Mouse (Mus musculus) liver, embryonic 14.5 days (tissue): ENCODE measurements around the gene Nop53. TPM values are rescaled to one million over a fixed set of nuclear protein-coding genes. Genes with fewer than 3 reads are reported as not detected.
A peak's percentile ranks its signal among the peaks of the same experiment; 100 is the strongest.

Experiments
- ATAC-seq: fragments of 200-750 bp; cut with Nextera tagmentation; 2 replicates; pipeline ENCODE4 v1.8.0; 2017; ENCODE audit warnings: moderate number of reproducible peaks, mild to moderate bottlenecking, moderate library complexity; ENCODE audit not compliant: insufficient read depth
- DNase-seq, 3 experiments: peaks; one replicate each; pipeline ENCODE4 v3.0.0-alpha.2; 2012 to 2013; ENCODE audit warnings: low read depth in 3 of 3, low spot score in 3 of 3
- H3K27ac ChIP-seq: fragments of 300-500 bp; sonication (generic); 2 replicates; pipeline ENCODE4 v1.5.1; 2014; ENCODE audit warnings: moderate library complexity, mild to moderate bottlenecking, control low read depth, inconsistent platforms
- H3K27me3 ChIP-seq: fragments of 300-500 bp; sonication (generic); 2 replicates; pipeline ENCODE4 v1.6.1; 2014; ENCODE audit warnings: mild to moderate bottlenecking, low read length, moderate library complexity; ENCODE audit not compliant: control insufficient read depth, insufficient read depth
- H3K36me3 ChIP-seq: fragments of 300-500 bp; sonication (generic); replicated peaks from 2 replicates; pipeline ENCODE4 v1.6.1; 2014; ENCODE audit warnings: low read depth; ENCODE audit not compliant: control insufficient read depth, insufficient read depth
- H3K4me1 ChIP-seq, 2 experiments: fragments of 200-500 bp in 1 of 2; fragments of 300-500 bp in 1 of 2; sonication (generic) in 1 of 2; replicated peaks; 2 replicates each; pipeline ENCODE4 v1.6.1; 2012 to 2014; ENCODE audit warnings: antibody characterized with exemption in 1 of 2, inconsistent platforms in 1 of 2, low read length in 1 of 2; ENCODE audit not compliant: control insufficient read depth in 2 of 2, insufficient read depth in 2 of 2
- H3K4me2 ChIP-seq: fragments of 300-500 bp; sonication (generic); 2 replicates; pipeline ENCODE4 v1.6.1; 2014; ENCODE audit warnings: low read depth, mild to moderate bottlenecking, control low read depth, moderate library complexity
- H3K4me3 ChIP-seq, 2 experiments: fragments of 200-500 bp in 1 of 2; fragments of 300-500 bp in 1 of 2; sonication (generic) in 1 of 2; 2 replicates each; pipeline ENCODE4 v1.5.1; 2012 to 2014; ENCODE audit warnings: low read depth in 2 of 2, low read length in 2 of 2, mild to moderate bottlenecking in 2 of 2, control low read depth in 1 of 2, inconsistent platforms in 1 of 2, moderate library complexity in 1 of 2; ENCODE audit not compliant: insufficient read depth in 1 of 2
- H3K9ac ChIP-seq: fragments of 300-500 bp; sonication (generic); replicated peaks from 2 replicates; pipeline ENCODE4 v1.6.1; 2014; ENCODE audit warnings: mild to moderate bottlenecking, control low read depth, moderate library complexity
- H3K9me3 ChIP-seq: fragments of 300-500 bp; sonication (generic); 2 replicates; pipeline ENCODE4 v1.6.1; 2016; ENCODE audit warnings: low read length, mixed read lengths; ENCODE audit not compliant: control insufficient read depth
- CTCF ChIP-seq: IDR thresholded peaks from 2 replicates; pipeline ENCODE4 v1.5.1; 2016; ENCODE audit warnings: antibody characterized with exemption, low read depth, control low read depth
- EP300 ChIP-seq: IDR thresholded peaks from 2 replicates; pipeline ENCODE4 v1.6.1; 2016; ENCODE audit warnings: antibody characterized with exemption, low read depth
- WGBS: fragments of 180-500 bp; shearing (Covaris S2); extraction: QIAGEN DNeasy Blood & Tissue Kit; methylation state at CpG from one replicate; pipeline ENCODE4 v1.1.7; 2014; ENCODE audit not compliant: insufficient replicate concordance; 5-methylcytosine and 5-hydroxymethylcytosine counted together
- polyA plus RNA-seq, 2 experiments: library from polyadenylated mRNA; depleted of rRNA in 1 of 2; stranded (reverse) in 1 of 2; unstranded in 1 of 2; fragments of >200 nt; fragmentation: Nextera tagmentation in 1 of 2; extraction: Ambion mirVana in 1 of 2; gene quantifications; 2 replicates each; pipeline versions ENCODE4 v1.2.1 to v1.2.3; 2012 to 2014

Gene Nop53
- polyA plus RNA-seq, 2 experiments = 56.9 to 75.9 TPM

DNA sequence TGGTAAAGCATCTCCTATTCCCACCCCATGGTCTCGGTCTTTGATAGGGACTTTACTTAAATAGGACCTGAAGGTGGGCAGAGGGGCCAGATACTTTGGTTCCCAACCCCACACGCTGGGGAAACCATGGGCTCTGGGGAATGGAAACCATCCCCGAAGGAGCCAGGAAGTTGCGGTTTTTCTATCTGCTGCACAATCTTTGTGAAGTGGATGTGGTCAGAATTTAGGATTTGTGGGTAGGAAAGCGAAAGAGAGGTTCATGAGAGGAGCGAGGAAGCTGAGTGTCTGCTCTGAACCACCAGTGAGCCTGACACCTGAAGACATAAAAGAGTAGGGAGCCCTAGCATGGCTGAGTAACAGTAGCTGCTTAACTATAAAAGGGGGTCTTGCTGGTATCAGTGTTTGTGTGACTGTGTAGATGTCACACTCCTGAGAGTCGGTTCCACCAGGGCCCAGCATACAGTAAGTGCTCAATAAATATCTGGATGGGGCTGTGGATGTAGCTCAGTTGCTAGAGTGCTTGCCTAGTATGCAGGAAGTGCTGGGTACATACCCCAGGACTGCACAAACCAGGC, 3.4 kb upstream of the Nop53 start:
- no peak overlapping the region for H3K4me3 ChIP-seq
- no peaks in the 10 kb centered on the region for H3K9me3 ChIP-seq
- H3K36me3 ChIP-seq = peaks cover 1% of the 10 kb centered on the region; the same call in 1 of the 2 replicates
- H3K4me2 ChIP-seq = no peak overlapping the region
- ATAC-seq = no peak
- DNase-seq = no peak
- H3K27me3 ChIP-seq = no peaks in the 10 kb centered on the region; the same call in 1 of the 2 replicates
- H3K27ac ChIP-seq = no peak overlapping the region
- peaks cover 54 to 63% of the 10 kb centered on the region in 2 experiments for H3K4me1 ChIP-seq
- 36% methylated on average over 7 of the region's 7 CpGs for WGBS
- no peak overlapping the region for H3K9ac ChIP-seq
- TF ChIP-seq EP300 (no peak), CTCF (no peak)

GRCm38 (mm10) chr7:15948381-15948941, 2.6 kb upstream of the Nop53 start:
- peak; percentile 61 for ATAC-seq
- Histone ChIP-seq H3K36me3 (peaks cover 10% of the 10 kb centered on the region), H3K27ac (no peak overlapping the region), H3K4me3 (peak overlapping the region; percentile 28 to 43), H3K4me2 (peak overlapping the region; percentile 69), H3K4me1 (peaks cover 45 to 55% of the 10 kb centered on the region in 2 experiments), H3K27me3 (no peaks in the 10 kb centered on the region; the same call in 1 of the 2 replicates), H3K9ac (peak overlapping the region; percentile 36), H3K9me3 (no peaks in the 10 kb centered on the region)
- TF ChIP-seq EP300 (no peak), CTCF (peak; percentile 99)
- peak; percentile 63 to 76 (median 66) for DNase-seq
- WGBS = 3% methylated on average over 23 of the region's 23 CpGs

GRCm38 (mm10) chr7:15947653-15948260, 1.9 kb upstream of the Nop53 start:
- ATAC-seq (no peak), DNase-seq (no peak)
- peaks cover 16% of the 10 kb centered on the region for H3K36me3 ChIP-seq
- H3K4me1 ChIP-seq = peaks cover 38 to 49% of the 10 kb centered on the region in 2 experiments
- H3K4me2 ChIP-seq = peak overlapping the region; percentile 69
- WGBS = 23% methylated on average over 4 of the region's 4 CpGs
- H3K27me3 ChIP-seq = no peaks in the 10 kb centered on the region; the same call in 1 of the 2 replicates
- H3K9ac ChIP-seq = peak overlapping the region; percentile 19; the same call in 1 of the 2 replicates
- peak overlapping the region; percentile 9 for H3K27ac ChIP-seq
- no peaks in the 10 kb centered on the region for H3K9me3 ChIP-seq
- H3K4me3 ChIP-seq = no peak overlapping the region
- TF ChIP-seq EP300 (no peak), CTCF (no peak)

GRCm38 (mm10) chr7:15945211-15945610, 663 bp downstream of the Nop53 start:
- Histone ChIP-seq H3K9ac (peak overlapping the region; percentile 67), H3K9me3 (no peaks in the 10 kb centered on the region), H3K4me3 (peak overlapping the region; percentile 79 to 84), H3K36me3 (peaks cover 40% of the 10 kb centered on the region), H3K4me2 (peak overlapping the region; percentile 90), H3K27me3 (no peaks in the 10 kb centered on the region), H3K4me1 (peaks cover 24 to 28% of the 10 kb centered on the region in 2 experiments), H3K27ac (no peak overlapping the region)
- TF ChIP-seq CTCF (no peak), EP300 (no peak)
- 4% methylated on average over 8 of the region's 8 CpGs for WGBS
- DNase-seq (no peak), ATAC-seq (no peak)

DNA sequence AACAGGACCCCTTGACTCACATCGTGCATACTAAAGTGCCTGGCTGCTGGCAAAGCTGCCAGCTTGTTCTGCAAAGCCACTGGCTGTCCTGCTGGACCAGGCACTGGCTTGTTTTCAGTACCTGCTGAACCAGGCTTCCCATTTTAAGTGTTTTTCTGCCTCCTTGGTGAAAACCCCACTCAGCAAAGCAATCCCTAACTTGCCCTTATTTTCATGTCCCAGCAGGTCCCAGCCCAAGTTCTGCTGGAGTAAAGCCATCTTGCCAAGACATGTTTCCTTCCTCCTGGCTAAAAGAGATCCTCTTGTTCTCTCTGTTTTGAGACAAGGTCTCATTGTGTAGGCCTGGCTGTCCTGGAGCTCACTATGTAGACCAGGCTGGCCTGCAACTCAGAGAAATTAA, 1.6 kb downstream of the Nop53 start:
- H3K4me2 ChIP-seq = peak overlapping the region; percentile 90; the same call in 1 of the 2 replicates
- no peak overlapping the region; a peak in 1 of 4 replicates for H3K4me3 ChIP-seq
- H3K9ac ChIP-seq = no peak overlapping the region
- H3K36me3 ChIP-seq = peaks cover 49% of the 10 kb centered on the region
- no peak for ATAC-seq
- H3K27me3 ChIP-seq = no peaks in the 10 kb centered on the region
- H3K4me1 ChIP-seq = peaks cover 24 to 27% of the 10 kb centered on the region in 2 experiments
- DNase-seq = no peak
- TF ChIP-seq CTCF (no peak), EP300 (no peak)
- WGBS = 78% methylated on average over 1 of the region's 1 CpGs
- H3K9me3 ChIP-seq = no peaks in the 10 kb centered on the region
- H3K27ac ChIP-seq = no peak overlapping the region
